Mouse (Mus musculus) cortical plate, adult 2 months (tissue): ENCODE results near the gene Rpusd1.

ENCODE experiments used
- CTCF ChIP-seq: fragments of 200-500 bp; IDR thresholded peaks from 2 replicates; pipeline ENCODE4 v1.5.1; 2011; ENCODE audit warnings: mild to moderate bottlenecking, control low read depth, low read length; ENCODE audit not compliant: insufficient read depth; ENCODE audit errors: extremely low read depth
- POLR2A ChIP-seq: fragments of 200-500 bp; IDR thresholded peaks from 2 replicates; pipeline ENCODE4 v1.6.1; 2011; ENCODE audit warnings: mild to moderate bottlenecking, low read length, control low read depth; ENCODE audit not compliant: insufficient read depth; ENCODE audit errors: extremely low read depth

- no peak for TF ChIP-seq CTCF
- no peak for TF ChIP-seq POLR2A
Measured at GRCm38 (mm10) chr17:25686323-25686722, 41.1 kb upstream of the Rpusd1 start.
